Comparison of ENCODE assay signal across 8 mouse cellular contexts in genomic region chr7:29039604-29039984, GRCm38 (mm10). TPM values are rescaled to one million over a fixed set of nuclear protein-coding genes. Genes with fewer than 3 reads are reported as not detected.
DNase-seq lines count a peak whose midpoint lies in the region; ATAC-seq lines count a peak whose summit lies in the region.

No protein-coding gene starts in this region.

- ATAC-seq in heart, embryonic 14.5 days (ENCODE audit: insufficient number of reproducible peaks, insufficient read depth, low FRiP score, low read depth) = no peak
- ATAC-seq in liver, embryonic 11.5 days (replicated peaks; ENCODE audit: low FRiP score) = peak; percentile 65

- no peak overlapping the region for H3K27ac ChIP-seq in heart, embryonic 14.5 days (replicated peaks in 1 of 2; ENCODE audit: control insufficient read depth in 1 of 2, insufficient read depth in 1 of 2, low read depth in 2 of 2, low read length in 2 of 2)
- 0 out of 2 replicates have a peak overlapping the region, but pooled peaks have one; percentile 22 for H3K27ac ChIP-seq in liver, embryonic 11.5 days (ENCODE audit: low read depth, low read length)

- peak overlapping the region; percentile 67 for H3K4me2 ChIP-seq in heart, embryonic 14.5 days (ENCODE audit: low read length)
- H3K4me2 ChIP-seq in liver, embryonic 11.5 days = peak overlapping the region; percentile 92

- under 1% methylated on average over 11 of the region's 11 CpGs for WGBS in heart, embryonic 14.5 days
- WGBS in liver, embryonic 11.5 days = 1% methylated on average over 11 of the region's 11 CpGs

- peaks cover 7 to 8% of the 10 kb centered on the region in 2 experiments; a peak in 3 of 4 replicates for H3K4me1 ChIP-seq in heart, embryonic 14.5 days (ENCODE audit: control insufficient read depth in 2 of 2, insufficient read depth in 2 of 2, low read length in 2 of 2)
- peaks cover 8% of the 10 kb centered on the region; the same call in 1 of the 2 replicates for H3K4me1 ChIP-seq in liver, embryonic 11.5 days (replicated peaks; ENCODE audit: control insufficient read depth, insufficient read depth, low read length)

- no peaks in the 10 kb centered on the region for H3K9me3 ChIP-seq in heart, embryonic 14.5 days (ENCODE audit: control insufficient read depth, low read length)
- no peaks in the 10 kb centered on the region for H3K9me3 ChIP-seq in liver, embryonic 11.5 days (ENCODE audit: control insufficient read depth, low read length)

- peak overlapping the region; percentile 54 for H3K9ac ChIP-seq in heart, embryonic 14.5 days (ENCODE audit: low read length)
- H3K9ac ChIP-seq in liver, embryonic 11.5 days (ENCODE audit: low read depth, low read length) = peak overlapping the region; percentile 40

- DNase-seq in CD8-positive naive resting alpha-beta T cell, adult 2 months (ENCODE audit: low read depth in 2 of 2, low spot score in 2 of 2) = peak; percentile 89 to 93
- peak; percentile 99 for DNase-seq in c-Kit-positive CD71-negative TER-119-negative erythroid progenitor cells, embryonic 14.5 days (ENCODE audit: low read depth)
- peak; percentile 91 for DNase-seq in fibroblast of lung, adult 2 months (ENCODE audit: low read depth)
- peak; percentile 92 for DNase-seq in kidney, postnatal 10 days
- peak; percentile 86 for DNase-seq in liver, embryonic 11.5 days (ENCODE audit: low spot score)
- DNase-seq in naive thymus-derived CD4-positive, alpha-beta T cell, adult 2 months (ENCODE audit: low read depth) = peak; percentile 97
- peak; percentile 96 for DNase-seq in splenic B cell, adult 2 months (ENCODE audit: low read depth, low spot score)

- 0 out of 2 replicates have a peak, but pooled peaks cover 6% of the 10 kb centered on the region for H3K27me3 ChIP-seq in heart, embryonic 14.5 days (ENCODE audit: control insufficient read depth, insufficient read depth, low read length)
- no peaks in the 10 kb centered on the region for H3K27me3 ChIP-seq in liver, embryonic 11.5 days (replicated peaks; ENCODE audit: control insufficient read depth, insufficient read depth, low read length)
- H3K27me3 ChIP-seq in splenic B cell, adult 2 months (ENCODE audit: control insufficient read depth, insufficient read depth, low read length, poor library complexity, severe bottlenecking) = no peaks in the 10 kb centered on the region

- H3K4me3 ChIP-seq in heart, embryonic 14.5 days (ENCODE audit: control insufficient read depth in 1 of 2, insufficient read depth in 1 of 2, low read depth in 1 of 2, low read length in 2 of 2) = peak overlapping the region; percentile 29 to 33
- H3K4me3 ChIP-seq in liver, embryonic 11.5 days (ENCODE audit: low read depth, low read length) = peak overlapping the region; percentile 48

- no peaks in the 10 kb centered on the region for H3K36me3 ChIP-seq in heart, embryonic 14.5 days (ENCODE audit: control insufficient read depth, insufficient read depth, low read length)
- H3K36me3 ChIP-seq in liver, embryonic 11.5 days (ENCODE audit: control insufficient read depth, insufficient read depth, low read length) = no peaks in the 10 kb centered on the region
- H3K36me3 ChIP-seq in splenic B cell, adult 2 months (ENCODE audit: control insufficient read depth, insufficient read depth, low read length, poor library complexity, severe bottlenecking) = no peaks in the 10 kb centered on the region

RNA-seq across cellular contexts. Expression of gene Map4k1, which starts 57.7 kb away (rescaled TPM):
- 2.8 and 3.3 TPM in 2 replicates for polyA plus RNA-seq in heart, embryonic 14.5 days (2014; fragmentation: Nextera tagmentation; extraction: Ambion mirVana)
- polyA plus RNA-seq in liver, embryonic 11.5 days (2014; fragmentation: Nextera tagmentation; extraction: Ambion mirVana) = 50.7 and 53.2 TPM in 2 replicates

RNA-seq across cellular contexts. Expression of gene Eif3k, which starts 57.9 kb away (rescaled TPM):
- 286 and 319 TPM in 2 replicates for polyA plus RNA-seq in heart, embryonic 14.5 days (2014; fragmentation: Nextera tagmentation; extraction: Ambion mirVana)
- polyA plus RNA-seq in liver, embryonic 11.5 days (2014; fragmentation: Nextera tagmentation; extraction: Ambion mirVana) = 421 and 425 TPM in 2 replicates

Comparison
In these comparisons a context has a peak if more than half of its experiments do, and no peak if none do; other contexts are left out.
1. RNA of gene Map4k1, which starts 57.7 kb away (polyA plus RNA-seq): 50.7 to 53.2 TPM in liver, embryonic 11.5 days; 2.8 to 3.3 TPM in heart, embryonic 14.5 days; every median in the first group is over 10 times any median in the second.
2. Peak in every context shown above with its lines, with median percentiles within 50 percentile points of each other: DNase-seq.